Mouse (Mus musculus) erythroid progenitor cell, adult 5-6 weeks (primary cell): ENCODE measurements around the gene Rbms2. TPM values are rescaled to one million over a fixed set of nuclear protein-coding genes. Genes with fewer than 3 reads are reported as not detected.

ENCODE experiments used
- ATAC-seq: replicated peaks from 2 replicates; pipeline ENCODE4 v1.8.0; 2016; ENCODE audit warnings: moderate number of reproducible peaks, mild to moderate bottlenecking, moderate TSS enrichment, inconsistent platforms; ENCODE audit not compliant: poor library complexity, low FRiP score, severe bottlenecking
- total RNA-seq, 2 experiments: library from RNA; stranded (forward) in 1 of 2; stranded (reverse) in 1 of 2; fragments of 150-400 nt in 1 of 2; fragments of 186-747, 209-891 nt in 1 of 2; gene quantifications; 2 replicates each; pipeline versions ENCODE4 v1.2.3 to v1.2.4; 2015 to 2017; ENCODE audit warnings: low replicate concordance in 2 of 2

The Rbms2 gene
- total RNA-seq, 2 experiments from 2014 or later: 5.4 to 7.0 TPM

DNA sequence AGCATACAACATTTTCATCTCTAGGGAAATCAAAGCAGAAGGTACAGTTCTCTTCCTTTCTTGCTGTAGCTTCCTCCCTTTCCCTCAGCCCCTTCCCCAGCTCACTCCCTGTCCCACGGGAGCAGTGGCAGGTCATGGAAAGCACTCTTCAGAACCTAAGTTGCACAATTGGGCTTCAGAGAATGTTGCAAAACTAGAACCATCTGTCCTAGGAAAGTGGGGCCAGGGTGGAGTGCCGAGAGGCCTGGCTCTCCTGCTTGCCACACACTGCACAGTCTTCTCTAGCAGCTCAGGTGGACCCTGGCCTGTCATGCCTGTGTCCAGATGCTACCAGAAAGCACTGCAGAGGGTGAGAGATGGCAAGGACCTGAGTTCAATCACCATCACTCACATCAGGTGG, 35.1 kb downstream of the Rbms2 start:
- no peak for ATAC-seq

DNA sequence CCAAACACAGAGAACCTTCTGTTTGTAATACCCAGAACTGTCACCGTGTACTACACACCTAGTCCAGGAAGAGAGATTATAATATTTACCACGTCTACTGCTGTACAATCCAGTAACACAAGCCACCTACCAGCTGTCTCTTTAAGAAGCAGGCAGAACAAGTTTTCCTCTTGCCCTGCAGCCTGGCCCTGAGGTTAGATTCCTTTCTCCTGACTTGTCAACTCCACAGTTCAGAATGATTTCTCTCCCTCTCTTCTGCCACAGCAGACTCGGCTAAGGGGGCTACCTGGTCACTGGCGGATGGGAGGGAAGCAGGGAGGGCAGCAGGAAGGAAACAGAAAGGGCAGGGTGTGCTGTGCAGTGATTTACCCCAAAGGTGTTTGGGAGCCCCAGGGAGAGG, 36.4 kb downstream of the Rbms2 start:
- ATAC-seq: no peak

DNA sequence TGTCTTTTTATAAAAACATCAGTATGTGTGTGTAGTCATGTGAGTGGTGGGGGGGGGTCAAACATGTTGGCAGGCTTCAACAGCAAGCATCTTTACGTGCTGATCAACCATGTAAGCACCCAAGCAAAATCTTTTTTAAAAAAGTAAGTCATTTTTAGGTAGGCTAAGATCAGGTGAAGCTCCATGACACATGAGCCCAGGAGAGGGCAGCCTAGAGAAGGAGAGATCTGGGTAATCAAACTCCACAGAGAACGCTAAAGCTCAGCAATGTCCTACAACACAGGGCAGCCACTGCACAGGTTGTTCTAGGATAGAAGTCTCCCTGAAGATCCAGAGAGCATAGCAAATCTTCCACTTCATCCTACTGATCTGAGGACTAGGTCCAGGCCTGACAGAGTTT, 37.9 kb downstream of the Rbms2 start:
- ATAC-seq: no peak

DNA sequence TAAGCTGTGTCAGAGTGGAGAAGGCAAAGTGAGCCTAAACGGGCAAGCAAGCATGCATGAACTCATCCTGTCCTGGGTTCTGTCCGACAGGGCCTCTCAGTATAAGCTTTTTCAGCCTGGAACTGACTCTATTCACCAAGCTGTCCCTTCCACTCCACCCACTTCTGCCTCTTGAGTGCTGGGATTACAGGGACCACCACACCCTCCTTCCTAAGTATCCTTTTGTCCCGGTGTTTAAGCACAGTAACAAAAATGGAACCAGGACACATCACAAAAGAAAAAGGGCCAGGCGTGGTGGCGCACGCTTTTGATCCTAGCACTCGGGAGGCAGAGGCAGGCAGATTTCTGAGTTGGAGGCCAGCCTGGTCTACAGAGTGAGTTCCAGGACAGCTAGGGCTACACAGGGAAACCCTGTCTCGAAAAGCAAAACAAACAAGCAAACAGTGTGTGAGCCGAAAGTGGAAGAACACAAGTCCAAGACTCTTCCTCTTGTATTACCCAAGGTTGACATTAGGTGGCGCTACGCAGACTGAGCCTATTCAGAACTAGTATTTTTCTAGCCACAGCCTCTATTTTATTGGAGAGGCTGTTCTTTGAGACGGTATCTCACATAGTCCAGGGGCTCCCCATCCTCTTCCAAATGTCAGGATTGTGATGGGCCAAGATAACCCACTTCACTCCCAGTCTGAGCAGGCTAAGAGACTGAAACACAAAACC, 39.7 kb downstream of the Rbms2 start:
- ATAC-seq: peak; percentile 68

DNA sequence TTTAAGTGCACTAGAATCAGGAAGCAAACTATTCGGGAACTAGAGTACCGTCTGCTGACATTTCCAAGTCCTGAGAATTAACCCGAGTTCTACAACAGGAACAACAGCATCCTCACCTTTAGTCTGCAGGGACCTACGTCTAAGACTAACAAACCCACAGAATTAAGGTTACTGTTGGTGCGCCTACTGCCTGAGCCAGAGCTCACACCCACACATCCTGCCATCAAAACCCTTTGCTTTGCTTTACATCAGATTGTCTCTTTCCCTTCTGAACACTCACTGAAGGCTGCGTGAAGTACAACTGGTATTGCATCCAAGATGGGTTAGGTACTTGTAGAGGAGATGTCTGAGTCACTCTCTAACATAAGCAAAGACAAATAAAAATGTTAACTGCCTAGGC, 44.7 kb downstream of the Rbms2 start:
- no peak for ATAC-seq

DNA sequence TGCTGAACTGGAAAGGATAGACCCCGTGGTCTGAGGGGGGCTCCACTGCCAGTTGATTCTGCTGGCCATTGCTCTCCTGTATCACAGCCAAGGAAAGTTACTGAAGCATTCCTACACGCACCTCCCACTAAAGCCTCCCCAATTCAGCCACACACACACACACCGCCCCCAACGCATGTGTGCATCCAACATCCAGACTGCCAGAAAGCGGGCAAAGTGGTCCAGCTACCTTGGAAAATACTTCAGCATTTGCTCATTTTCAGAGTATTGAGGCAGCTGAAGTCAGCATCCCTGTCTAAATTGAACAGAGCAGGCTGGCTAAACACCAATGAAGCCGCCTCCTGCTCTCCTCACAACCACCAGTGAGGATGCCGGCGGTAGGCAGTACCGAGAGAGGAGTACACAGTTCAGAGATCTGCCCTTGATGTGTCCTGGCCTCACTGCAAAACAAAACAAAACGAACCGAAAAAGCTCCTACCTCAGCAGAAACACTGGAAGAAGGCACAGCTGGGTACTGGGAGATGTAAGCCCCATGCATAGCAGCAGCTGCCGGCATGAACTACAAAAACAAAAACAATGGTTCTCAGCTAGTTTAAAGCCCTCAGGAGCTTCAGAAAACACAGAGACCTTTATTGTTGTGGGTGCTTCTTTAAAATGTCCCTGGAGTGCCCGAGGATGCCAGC, 46.3 kb downstream of the Rbms2 start:
- no peak for ATAC-seq

DNA sequence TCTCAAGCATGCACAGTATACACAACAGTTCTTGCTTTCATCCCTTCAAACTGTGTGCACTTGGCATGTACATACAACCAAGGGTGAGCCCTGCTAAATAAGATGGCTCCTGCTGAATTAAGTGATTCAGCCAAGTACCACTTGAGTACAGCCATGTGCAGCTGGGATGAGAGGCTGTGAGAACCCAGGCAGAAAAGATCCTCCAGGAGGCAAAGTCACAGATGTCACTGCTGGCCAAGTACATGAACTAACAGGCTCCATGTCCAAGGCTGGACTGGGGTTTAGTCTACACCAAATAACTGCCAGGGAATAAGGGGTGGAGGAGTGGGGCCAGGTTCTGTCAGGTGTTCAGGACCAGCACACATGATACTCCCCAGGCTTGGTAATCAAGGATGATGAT, 48.3 kb downstream of the Rbms2 start:
- ATAC-seq: no peak

DNA sequence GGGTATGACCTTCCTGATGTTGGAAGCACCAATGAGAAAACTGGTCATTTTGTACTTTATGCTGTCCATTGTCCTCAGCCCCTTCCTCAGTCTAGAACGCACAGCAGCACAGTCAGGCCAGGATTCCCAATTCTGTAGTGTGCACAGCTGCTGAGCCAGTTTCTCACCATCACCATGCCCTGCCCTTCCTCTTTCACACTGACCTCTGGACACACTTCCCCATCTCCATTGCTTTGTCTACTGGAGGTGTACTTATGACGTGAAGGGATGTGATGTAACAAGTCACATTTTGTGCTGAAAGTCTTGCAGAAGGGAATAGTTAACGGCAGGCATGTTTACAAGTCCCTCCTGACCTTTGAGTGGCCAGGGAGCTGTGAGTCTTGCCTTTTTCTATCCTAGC, 48.8 kb downstream of the Rbms2 start:
- no peak for ATAC-seq

DNA sequence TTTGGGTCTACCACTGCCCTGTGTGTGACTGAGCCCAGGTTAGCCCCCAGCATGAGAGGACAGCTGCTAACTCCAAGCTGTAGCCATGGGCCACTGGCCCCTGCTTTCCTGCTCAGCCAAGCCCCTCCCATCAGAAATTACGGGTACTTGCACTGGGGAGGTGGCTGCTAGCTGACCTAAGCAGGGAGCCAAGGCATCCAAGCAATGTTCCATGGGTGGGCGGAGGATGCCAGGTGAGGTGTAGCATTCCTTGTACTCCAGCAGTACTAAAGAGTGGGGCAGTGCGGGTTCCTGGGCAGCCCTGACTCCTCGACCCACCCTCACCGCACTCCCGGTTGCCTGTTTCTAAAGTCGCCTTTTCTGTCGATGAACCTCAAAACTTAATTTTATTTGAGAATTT, 52.0 kb downstream of the Rbms2 start:
- ATAC-seq: no peak

DNA sequence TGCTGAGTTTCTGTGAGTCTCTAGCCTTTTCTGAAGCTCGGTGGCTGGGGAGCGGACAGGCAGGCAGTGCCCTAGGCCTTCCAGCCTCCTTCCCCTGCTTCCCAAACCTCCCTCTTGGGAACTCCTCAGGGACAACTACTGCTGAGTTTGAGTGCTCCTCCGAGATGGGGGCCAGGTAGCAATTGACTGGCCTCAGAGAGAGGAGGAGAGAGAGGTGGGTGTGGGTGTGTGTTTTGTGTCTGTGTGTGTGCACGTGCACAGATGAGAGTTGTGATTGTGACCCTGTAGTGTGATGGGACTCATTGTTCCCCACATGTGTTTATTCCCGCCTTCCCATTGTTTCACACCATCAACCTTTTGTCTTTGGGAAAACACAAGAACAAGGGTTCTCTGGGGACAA, 52.6 kb downstream of the Rbms2 start:
- no peak for ATAC-seq

DNA sequence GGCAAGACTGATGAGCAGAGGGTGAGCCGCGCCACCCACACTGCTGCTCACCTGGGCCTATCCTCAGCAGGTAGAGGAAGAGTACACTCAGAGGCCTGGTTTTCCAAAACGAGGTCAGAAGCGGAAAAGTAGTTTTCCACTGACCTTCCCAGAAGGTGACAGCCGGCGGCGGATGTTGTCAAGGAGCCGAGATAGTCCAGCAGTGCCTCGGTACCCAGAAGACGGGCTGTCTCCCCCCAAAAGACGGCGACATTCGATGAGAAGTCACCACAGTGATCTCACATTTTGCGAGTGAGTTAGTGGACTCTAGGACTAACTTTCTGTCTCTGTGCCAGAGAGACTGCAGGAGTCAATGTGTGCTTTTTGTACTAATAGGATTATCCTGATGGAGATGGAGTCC, 54.1 kb downstream of the Rbms2 start:
- ATAC-seq: no peak

DNA sequence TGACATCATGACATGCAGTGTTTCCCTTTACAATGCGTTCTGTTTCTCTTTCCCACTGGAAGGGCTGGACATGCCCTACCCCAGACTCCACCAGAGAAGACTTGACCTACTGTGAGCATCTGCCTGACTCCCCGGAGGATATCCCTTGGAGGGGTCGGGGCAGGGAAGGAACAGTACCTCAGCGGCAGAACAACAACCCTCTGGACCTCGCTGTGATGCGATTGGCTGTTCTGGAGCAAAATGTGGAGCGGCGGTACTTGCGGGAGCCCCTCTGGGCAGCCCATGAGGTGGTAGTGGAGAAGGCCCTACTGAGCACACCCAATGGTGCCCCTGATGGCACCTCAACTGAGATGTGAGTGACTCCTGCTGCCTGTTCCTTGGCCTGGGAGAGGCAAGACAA, 55.3 kb downstream of the Rbms2 start:
- ATAC-seq: no peak

DNA sequence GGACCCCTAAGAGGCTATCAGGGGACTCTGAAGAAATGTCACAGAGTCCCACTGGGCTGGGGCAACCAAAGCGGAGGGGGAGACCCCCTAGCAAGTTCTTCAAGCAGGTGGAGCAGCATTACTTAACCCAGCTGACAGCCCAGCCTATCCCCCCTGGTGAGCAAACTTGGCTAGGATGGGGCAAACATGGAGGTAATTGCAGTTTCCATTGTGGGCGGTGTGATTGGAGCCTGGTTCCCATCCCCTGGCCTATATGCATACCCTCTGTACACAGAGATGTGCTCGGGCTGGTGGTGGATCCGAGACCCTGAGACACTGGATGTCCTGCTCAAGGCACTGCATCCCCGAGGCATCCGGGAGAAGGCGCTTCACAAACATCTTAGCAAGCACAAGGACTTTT, 56.3 kb downstream of the Rbms2 start:
- no peak for ATAC-seq

DNA sequence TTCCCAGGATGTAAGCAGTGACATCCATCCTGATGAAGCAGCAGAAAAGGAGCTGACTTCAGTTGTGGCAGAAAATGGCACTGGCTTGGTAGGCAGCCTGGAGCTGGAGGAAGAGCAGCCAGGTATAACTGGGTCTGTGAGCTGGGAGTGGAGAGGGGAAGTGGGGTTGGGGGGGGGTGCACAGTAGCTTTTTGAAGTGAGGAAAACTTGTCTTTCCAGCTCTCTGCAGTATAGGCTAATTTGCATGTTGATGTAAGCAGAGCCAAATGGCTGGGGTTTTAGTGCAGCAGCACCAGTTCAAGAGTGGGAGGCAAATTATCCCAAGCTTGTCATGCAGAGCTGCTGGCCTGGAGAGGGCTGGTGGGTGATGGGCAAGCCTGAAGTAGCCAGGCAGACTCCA, 68.9 kb downstream of the Rbms2 start:
- no peak for ATAC-seq

DNA sequence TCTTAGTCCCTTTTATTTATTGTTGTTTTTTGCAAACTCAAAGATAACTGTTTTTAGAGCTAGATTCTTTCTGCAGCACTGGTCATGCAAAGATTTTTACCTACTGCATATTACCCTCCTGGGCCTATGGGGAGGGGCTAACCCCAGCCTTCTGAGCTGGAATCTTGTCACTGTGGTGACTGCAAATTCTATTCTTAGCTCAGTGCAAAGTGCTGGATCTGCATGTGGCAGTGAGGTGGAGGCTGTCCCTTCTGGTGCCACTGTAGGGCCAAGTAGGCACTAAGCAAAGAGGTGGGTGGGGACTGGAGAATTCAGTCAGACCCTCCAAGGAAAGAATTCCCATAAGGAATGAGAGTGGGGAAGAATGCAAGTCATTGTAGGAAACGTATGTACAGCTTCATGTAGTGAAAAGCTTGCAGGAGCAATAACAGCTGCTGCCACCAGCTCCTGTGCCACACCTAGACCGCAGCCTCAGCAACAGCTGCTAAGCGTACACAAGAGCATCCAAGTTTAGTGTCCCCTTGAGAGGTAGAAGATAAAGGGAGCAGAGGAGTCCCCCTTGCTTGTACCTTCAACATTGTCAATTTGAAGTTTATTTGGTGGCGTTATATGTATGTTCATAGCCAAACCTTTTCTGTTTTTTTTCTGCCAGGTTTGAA, 69.9 kb downstream of the Rbms2 start:
- ATAC-seq: no peak

DNA sequence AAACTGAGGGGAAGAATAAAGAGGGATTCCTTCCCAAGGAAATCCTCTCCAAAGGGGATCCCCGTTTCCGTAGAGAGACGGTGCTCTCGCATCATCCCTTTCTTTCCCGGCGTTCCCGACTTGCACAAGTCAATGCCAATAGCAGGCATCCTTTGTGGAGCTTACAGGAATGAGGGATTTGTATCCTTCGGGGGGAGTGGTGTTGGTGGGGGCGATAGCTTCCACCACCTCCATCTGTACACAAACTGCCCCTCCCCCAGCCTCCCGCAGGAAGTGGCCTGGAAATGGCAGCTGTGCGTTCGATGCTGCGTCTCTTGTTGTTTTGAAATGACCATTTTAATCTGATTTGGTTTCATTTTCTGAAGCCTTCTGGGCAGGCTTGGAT, 82.5 kb downstream of the Rbms2 start:
- ATAC-seq: no peak

DNA sequence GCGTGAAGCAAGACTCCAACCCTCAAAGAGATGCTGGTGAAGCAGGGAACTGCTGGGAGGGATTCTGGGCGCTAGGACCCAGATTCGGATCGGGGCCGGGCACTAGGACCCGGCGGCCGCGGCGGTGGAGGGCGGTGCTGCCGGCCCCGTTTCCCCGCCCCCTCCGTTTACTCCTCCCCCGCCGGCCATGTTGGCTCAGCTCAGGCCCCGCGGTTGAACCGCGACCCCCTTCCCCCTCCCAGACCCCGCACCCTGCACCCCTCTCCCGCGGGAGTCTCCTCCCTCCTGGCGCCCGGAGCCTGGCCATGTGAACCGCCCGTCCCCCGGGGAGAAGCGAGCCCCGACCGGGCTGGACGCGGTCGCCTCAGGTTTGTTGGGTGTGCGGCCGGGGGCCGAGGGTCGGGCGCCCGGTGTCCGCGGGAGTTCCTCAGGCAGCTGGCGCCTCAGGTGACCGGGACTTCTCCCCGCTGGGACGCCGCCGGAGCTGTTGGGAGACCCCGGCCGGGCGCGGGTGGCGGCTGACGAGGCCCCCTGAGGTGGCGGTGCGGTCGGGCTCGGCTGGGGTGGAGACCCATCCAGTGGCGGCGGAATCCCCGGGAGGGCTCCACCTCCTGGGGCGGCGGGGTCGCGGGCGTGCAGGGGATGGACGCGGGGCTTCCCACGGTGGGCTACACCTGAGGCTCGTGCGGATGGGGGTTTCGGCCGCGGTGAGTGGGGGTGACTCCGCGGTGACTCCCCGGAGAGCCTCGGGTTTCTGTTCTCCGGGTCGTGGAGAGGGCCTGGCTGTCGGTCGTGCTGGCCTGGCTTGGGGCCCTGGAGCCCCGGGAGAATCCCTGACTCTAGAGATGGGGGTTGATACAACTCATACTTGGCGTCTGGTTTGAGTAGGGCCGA, 83.2 kb downstream of the Rbms2 start:
- ATAC-seq: peak; percentile 54

DNA sequence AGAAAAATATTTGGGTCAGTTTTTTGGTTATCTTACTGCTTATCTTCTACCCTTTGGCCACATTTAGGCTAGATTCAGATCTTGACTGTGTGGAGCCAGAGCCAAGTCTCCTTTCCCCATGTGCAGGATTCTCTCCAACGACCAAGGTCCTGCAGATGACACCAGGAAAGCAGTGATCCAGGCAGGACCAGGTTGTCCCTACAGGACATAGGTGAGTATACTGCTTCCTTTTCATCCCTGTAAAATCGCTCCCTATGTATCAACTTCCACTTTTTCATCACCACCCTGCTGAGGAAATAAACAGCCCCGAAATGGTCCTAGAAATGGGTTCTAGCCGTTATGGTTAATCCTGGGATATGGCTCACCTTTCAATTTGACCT, 83.8 kb downstream of the Rbms2 start:
- no peak for ATAC-seq

DNA sequence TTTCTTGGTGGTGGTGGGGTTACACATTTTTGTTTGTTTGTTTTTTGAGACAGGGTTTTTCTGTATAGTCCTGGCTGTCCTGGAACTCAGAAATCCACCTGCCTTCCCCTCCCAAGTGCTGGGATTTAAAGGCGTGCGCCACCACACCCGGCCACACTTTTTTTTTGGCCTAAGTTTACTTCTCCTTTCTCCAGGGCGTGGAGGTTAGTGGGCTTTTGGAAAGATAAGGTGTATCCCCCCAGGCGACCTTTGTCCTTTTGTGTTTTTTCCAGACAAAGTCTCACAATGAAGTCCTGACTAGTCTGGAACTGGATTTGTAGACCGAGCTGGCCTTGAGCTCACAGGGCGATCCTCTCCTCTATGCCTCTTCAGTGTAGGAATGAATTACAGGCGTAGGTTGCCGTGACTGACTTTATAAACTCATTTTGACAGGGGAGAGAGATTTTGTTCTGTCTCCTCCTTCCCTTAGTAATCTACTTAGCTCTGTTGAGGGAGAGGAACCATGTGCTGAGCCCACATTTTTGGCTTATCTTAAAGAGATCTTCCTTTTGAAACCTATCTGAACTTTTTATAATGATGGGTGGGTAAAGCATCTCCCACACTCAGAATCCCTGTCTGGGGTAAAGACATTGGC, 85.0 kb downstream of the Rbms2 start:
- no peak for ATAC-seq
